Mouse (Mus musculus): ENCODE data around the gene Galnt13. TPM values are rescaled to one million over a fixed set of nuclear protein-coding genes. Genes with fewer than 3 reads are reported as not detected.

Galnt13 gene
- polyA plus RNA-seq (2014; fragmentation: Illumina TruSeq; extraction: RNeasy Lipid Tissue Mini Kit (QIAGEN cat#74804); ENCODE audit: low replicate concordance): 0.19 TPM

GRCm38 (mm10) chr2:54435937-54436735 lies at the start of gene Galnt13:
Galnt13 (plus strand) TSS chr2:54436317.

All from small intestine, adult 10 weeks (tissue).